Mouse (Mus musculus) testis, postnatal 14 days (tissue): ENCODE measurements around the gene Ypel2.

Source experiments
- DNase-seq: peaks from one replicate; pipeline ENCODE4 v3.0.0; 2021; ENCODE audit warnings: low spot score

Ypel2 gene

GRCm38 (mm10) chr11:86930636-86931180 is 62.8 kb downstream of the Ypel2 start:
- no peak for DNase-seq

GRCm38 (mm10) chr11:86929985-86930384 is 63.5 kb downstream of the Ypel2 start:
- DNase-seq = no peak

DNA sequence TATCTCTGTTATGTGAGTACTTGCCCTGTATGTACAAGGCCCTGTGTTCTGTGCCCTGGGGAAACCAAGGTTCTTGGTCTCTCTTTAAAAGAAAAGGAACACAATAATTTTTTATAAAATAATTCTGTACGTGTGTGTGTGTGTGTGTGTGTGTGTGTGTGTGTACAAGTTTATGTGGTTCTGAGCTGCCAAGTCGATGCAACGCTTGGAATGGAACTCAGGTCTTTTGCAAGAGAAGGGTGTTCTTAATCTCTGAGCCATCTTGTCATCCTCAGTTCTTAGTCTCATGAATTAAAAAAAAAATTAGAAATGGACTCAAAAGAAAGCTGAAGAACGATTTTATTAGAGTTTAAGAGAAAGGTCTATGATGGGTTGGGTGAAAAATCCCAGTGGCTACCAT is 64.0 kb downstream of the Ypel2 start:
- no peak for DNase-seq

DNA sequence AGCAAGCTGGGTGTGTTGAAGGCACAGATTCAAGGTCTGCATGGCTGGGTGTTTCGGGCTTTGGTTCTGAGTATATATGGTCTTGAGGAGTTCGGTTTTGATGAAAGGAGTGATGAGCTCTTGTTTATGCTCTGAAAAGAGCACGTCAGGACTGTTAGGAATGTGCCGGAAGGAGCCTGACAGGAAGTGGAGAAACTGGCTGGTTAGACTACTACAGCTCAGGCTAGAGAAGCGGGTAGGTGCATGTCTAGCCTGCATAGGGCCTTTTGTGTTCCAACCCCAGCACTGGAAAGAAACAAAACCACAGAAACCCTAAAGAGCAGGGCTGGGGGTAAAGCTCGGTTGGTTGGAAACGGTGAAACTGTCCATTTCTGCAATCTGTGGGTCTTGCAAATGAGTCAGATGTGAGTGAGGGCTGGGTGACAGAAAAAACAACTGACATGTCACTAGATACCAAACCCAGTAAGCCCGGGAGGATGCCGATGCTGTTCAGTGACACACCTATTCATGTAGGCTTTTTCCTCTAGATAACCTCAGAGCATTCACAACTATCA is 68.3 kb downstream of the Ypel2 start:
- DNase-seq = no peak

DNA sequence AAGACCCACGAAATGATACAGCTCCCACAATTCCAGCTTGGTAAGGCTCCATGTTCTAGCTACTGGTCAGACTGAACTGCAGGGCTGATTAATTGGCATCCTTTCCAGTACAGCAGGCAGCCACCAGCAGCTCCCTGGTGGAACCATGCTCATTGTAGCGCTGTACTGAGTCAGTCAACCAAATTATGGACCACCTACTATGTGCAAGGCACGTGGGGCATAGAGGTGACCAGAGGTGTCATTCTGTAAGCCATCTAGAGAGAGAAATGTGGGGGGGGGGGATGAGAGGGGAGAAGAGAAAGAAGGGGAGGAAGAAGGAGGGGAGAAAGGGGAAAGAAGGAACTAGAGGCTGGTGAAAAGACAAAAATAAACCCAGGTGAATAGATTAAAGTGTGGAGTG is 68.9 kb downstream of the Ypel2 start:
- DNase-seq = no peak

GRCm38 (mm10) chr11:86923654-86924053 is 69.9 kb downstream of the Ypel2 start:
- DNase-seq = no peak

- DNase-seq = no peak
These were observed 71.5 kb downstream of the Ypel2 start for GRCm38 (mm10) chr11:86922029-86922428.

GRCm38 (mm10) chr11:86921335-86921734 is 72.2 kb downstream of the Ypel2 start:
- DNase-seq = peak; percentile 21

- DNase-seq = no peak
These were observed 73.1 kb downstream of the Ypel2 start for GRCm38 (mm10) chr11:86920111-86921080.

- DNase-seq = no peak
These were observed 74.0 kb downstream of the Ypel2 start for GRCm38 (mm10) chr11:86919468-86919867.

DNA sequence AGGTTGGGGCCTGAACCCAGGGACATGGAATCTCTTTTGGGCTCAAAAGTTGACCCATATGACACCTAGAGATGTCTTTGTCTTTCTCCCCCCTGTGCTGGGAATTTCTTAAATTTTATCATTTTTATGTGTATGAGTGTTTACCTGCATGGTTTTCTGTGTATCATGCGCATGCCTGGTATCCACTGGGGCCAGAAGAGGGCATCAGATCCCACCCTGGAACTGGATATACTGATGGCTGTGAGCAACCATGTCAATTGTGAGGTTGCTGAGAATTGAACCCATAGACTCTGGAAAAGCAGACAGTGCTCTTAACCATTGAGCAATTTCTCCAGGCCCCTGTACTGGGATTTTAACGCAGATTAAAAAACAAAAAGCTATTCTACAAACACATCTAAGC is 76.0 kb downstream of the Ypel2 start:
- DNase-seq = no peak

DNA sequence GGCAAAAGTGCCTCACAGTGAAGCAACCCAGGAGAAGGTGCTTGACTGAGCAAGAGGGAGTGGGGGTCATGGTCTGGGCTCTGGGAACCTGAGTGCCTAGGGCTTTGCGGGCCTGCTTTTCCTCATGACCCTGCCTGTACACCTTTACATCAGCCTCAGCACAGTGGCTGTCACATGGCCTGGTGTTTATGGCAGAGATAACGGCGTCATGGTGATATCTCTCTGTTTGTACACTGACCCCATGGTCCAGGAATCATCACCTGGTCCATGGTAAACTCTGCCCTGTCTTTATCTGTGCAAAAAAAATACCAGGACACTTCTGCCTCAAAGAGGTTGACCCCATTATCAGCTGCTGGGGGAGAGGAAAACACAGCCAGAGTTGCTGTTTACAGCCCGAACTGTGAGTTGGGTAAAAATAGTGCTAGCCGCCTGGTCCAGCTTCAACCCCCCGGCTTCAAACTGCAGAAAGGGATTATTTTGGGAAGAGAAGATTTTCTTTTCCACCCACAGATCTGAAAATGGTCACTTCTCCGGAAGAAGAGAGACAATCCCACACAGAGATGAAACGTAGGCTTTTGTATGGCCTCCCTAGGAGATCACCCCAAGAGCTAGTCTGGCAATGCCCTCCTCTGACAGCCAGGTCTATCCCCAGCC is 76.8 kb downstream of the Ypel2 start:
- DNase-seq = no peak

DNA sequence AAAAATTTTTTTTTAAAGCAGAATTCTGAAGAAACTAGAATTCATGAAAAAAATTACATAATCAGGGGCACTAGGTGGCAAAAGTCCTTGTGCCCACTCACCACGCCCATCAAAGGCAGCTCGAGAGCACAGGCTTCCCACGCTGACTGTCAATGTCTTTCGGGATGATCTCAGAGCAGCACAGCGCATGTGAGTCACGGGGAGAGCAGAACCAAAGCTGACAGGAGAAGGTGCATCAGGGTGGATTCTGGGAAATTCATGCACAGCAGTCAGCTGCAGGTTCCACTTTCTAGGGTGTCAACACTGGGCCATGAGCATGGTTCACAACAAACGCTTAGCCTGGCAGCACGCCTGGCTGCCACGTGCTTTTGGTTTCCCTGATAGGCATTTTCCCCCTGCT is 79.2 kb downstream of the Ypel2 start:
- no peak for DNase-seq

DNA sequence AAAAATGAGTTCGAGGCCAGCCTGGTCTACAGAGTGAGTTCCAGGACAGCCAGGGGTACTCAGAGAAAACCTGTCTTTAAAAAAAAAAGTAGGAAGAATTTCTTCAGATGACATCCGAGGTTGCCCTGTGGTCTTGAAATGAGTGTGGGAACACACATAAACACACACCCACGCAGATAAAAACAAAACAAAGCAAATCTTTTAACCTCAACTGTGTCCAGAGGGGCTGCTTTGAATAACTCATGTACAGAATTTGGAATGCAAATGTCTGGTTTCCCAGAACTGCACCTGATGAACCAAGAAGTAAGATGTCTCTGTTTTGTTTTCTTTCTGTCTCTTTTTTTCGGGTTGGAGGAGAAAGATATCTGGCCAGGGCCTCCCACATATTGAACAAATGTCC is 83.3 kb downstream of the Ypel2 start:
- DNase-seq = no peak

DNA sequence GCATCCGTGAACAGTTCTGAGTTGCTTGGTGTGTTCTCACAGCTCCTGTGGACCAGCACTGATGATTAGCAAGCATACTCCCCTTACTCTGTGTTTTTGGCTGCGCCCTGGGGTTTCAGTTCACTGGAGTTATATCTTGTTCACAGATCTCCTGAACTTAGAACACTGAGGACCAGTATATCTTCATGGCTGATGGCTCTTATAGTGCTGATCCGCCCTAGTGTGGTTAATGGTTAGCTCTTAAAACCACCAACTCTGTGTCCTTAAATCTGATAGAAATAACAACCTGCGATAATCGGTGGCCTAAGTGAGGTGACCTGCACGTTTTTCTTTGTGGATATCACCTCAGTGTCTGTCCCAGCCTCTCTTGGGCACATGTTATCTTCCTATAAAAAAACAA is 84.5 kb downstream of the Ypel2 start:
- peak; percentile 27 for DNase-seq

DNA sequence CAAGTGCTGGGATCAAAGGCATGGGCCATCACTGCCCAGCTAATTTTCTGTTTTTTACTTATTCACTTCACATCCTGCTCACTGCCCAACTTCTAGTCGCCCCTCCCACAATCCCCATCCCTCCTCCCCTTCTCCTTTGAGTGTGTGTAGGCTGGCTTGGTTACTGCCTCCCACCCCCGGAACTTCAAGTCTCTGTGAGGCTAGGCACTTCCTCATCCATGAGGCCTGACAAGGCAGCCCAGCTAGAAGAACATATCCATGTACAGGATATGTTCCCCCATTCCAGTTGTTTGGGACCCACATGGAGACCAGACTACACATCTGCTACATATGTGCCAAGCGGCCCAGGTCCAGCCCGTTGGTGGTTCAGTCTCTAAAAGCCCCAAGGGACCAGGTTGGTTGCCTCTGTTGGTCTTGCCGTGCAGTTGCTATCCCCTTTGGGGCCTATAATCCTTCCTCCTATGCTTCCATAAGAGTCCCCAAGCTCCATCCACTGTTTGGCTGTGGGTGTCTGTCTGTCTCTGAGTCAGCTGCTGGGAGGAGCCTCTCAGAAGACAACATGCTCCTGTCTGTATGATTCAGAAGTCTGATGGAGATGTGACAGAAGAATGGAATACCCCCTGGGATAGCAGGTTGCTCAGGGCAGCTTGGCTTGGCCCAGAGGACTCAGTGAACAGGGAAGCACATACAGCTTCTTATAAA is 85.5 kb downstream of the Ypel2 start:
- no peak for DNase-seq

- no peak for DNase-seq
These were observed 86.5 kb downstream of the Ypel2 start for GRCm38 (mm10) chr11:86906767-86907662.

DNA sequence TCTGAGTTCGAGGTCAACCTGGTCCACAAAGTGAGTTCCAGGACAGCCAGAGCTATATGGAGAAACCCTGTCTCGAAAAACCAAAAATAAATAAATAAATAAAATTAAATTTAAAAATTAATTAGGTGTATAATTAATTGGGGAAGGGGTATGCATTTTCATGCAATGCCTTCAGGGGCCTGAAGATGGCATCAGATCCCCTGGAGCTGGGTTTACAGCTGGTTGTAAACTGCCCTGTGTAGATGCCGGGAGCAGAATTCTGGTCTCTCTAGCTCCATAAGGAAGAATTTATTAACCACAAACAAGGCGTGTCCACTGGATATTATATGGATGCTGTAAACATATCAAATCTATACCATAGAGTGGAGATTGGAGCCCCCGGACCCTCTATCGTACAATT is 87.2 kb downstream of the Ypel2 start:
- no peak for DNase-seq

GRCm38 (mm10) chr11:86905261-86905660 is 88.2 kb downstream of the Ypel2 start:
- DNase-seq = no peak

DNA sequence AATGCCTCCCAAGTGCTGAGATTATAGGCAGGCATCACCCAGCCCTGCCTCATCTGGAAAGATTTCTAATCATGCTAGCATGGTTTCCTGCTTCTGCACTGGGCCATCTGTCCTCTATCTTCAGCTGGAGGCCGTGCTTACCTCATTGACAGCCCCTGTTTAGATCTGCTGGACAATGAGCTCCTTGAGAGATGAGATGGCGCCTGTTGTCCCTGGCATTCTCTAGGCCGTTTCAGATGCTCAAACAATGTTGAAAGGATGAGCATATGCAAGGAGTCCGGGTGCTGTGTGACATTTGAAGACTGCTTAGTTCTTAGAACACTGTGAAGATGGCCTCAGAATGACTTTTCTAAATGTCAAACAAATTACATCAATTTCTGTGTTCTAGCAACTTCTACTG is 88.8 kb downstream of the Ypel2 start:
- DNase-seq = no peak

GRCm38 (mm10) chr11:86898367-86898766 is 95.1 kb downstream of the Ypel2 start:
- no peak for DNase-seq
